Mouse (Mus musculus) CH12.LX (cell line): ENCODE results near the gene Arhgap31. TPM values are rescaled to one million over a fixed set of nuclear protein-coding genes. Genes with fewer than 3 reads are reported as not detected.

Source experiments
- DNase-seq: peaks from one replicate; pipeline ENCODE4 v3.0.0-alpha.2; 2013; ENCODE audit errors: extremely low read depth
- H3K27ac ChIP-seq: 2 replicates; pipeline ENCODE4 v1.5.1; 2012; ENCODE audit warnings: low read depth, mild to moderate bottlenecking, control low read depth, moderate library complexity; ENCODE audit not compliant: insufficient read depth
- H3K27me3 ChIP-seq: replicated peaks from 2 replicates; pipeline ENCODE3; 2012; ENCODE audit warnings: inconsistent platforms
- H3K36me3 ChIP-seq, 2 experiments: replicated peaks in 1 of 2; 2 replicates each; pipeline versions ENCODE3 to v1.6.1; 2012; ENCODE audit warnings: inconsistent platforms in 1 of 2, low read length in 1 of 2, mild to moderate bottlenecking in 1 of 2, mixed read lengths in 1 of 2, moderate library complexity in 1 of 2; ENCODE audit not compliant: control insufficient read depth in 1 of 2, insufficient read depth in 1 of 2
- H3K4me1 ChIP-seq, 2 experiments: 2 replicates each; pipeline ENCODE4 v1.6.1; 2012; ENCODE audit warnings: inconsistent platforms in 1 of 2, moderate library complexity in 1 of 2; ENCODE audit not compliant: insufficient read depth in 2 of 2, control insufficient read depth in 1 of 2
- H3K4me2 ChIP-seq: 2 replicates; pipeline ENCODE4 v1.6.1; 2012; ENCODE audit warnings: low read depth, mild to moderate bottlenecking, control low read depth; ENCODE audit not compliant: poor library complexity, insufficient read depth, severe bottlenecking
- H3K4me3 ChIP-seq, 3 experiments: fragments of 150-350 bp in 1 of 3; sonication (generic) in 1 of 3; replicated peaks in 1 of 3; 2 replicates each; pipeline versions ENCODE3 to v1.5.1; 2011 to 2012; ENCODE audit warnings: low read depth in 2 of 3, low read length in 2 of 3, mild to moderate bottlenecking in 2 of 3, moderate library complexity in 2 of 3, control low read depth in 1 of 3, improper control_type of control experiment in 1 of 3, inconsistent platforms in 1 of 3, mixed read lengths in 1 of 3; ENCODE audit not compliant: poor library complexity in 1 of 3
- H3K79me2 ChIP-seq: replicated peaks from 2 replicates; pipeline ENCODE4 v1.6.1; 2012; ENCODE audit warnings: mild to moderate bottlenecking, moderate library complexity; ENCODE audit not compliant: control insufficient read depth, poor library complexity, insufficient read depth, severe bottlenecking; ENCODE audit errors: extremely low read depth
- H3K9ac ChIP-seq: 2 replicates; pipeline ENCODE4 v1.6.1; 2012; ENCODE audit warnings: low read depth, mild to moderate bottlenecking, control low read depth, moderate library complexity; ENCODE audit not compliant: insufficient read depth
- H3K9me3 ChIP-seq: replicated peaks from 2 replicates; pipeline ENCODE3; 2012; ENCODE audit warnings: low read length, inconsistent platforms, mixed read lengths
- CHD1 ChIP-seq: IDR thresholded peaks from 2 replicates; pipeline ENCODE4 v1.6.1; 2012; ENCODE audit warnings: low read depth, low read length, improper control_type of control experiment, inconsistent platforms
- CHD2 ChIP-seq: IDR thresholded peaks from 2 replicates; pipeline ENCODE4 v1.6.1; 2011; ENCODE audit warnings: low read length, improper control_type of control experiment
- ELF1 ChIP-seq: IDR thresholded peaks from 2 replicates; pipeline ENCODE4 v1.6.1; 2014; ENCODE audit warnings: low read depth, mild to moderate bottlenecking, inconsistent platforms, low read length, improper control_type of control experiment
- EP300 ChIP-seq: IDR thresholded peaks from 2 replicates; pipeline ENCODE4 v1.6.1; 2011; ENCODE audit warnings: low read length, improper control_type of control experiment
- ETS1 ChIP-seq: conservative IDR thresholded peaks from 2 replicates; pipeline ENCODE4 v1.6.1; 2012; ENCODE audit warnings: low read depth, mild to moderate bottlenecking, inconsistent platforms, low read length, improper control_type of control experiment, moderate library complexity
- GABPA ChIP-seq: IDR thresholded peaks from 2 replicates; pipeline ENCODE4 v1.6.1; 2012; ENCODE audit warnings: low read depth, low read length, improper control_type of control experiment, inconsistent platforms; ENCODE audit not compliant: insufficient replicate concordance
- JUN ChIP-seq: IDR thresholded peaks from 2 replicates; pipeline ENCODE4 v1.6.1; 2011; ENCODE audit warnings: low read depth, mild to moderate bottlenecking, low read length, improper control_type of control experiment, moderate library complexity; ENCODE audit not compliant: insufficient read depth
- JUND ChIP-seq: conservative IDR thresholded peaks from 2 replicates; pipeline ENCODE4 v1.6.1; 2011; ENCODE audit warnings: low read depth, low read length, improper control_type of control experiment
- KAT2A ChIP-seq: IDR thresholded peaks from 2 replicates; pipeline ENCODE4 v1.6.1; 2012; ENCODE audit warnings: low read length, improper control_type of control experiment, inconsistent platforms; ENCODE audit not compliant: insufficient replicate concordance
- MYC ChIP-seq: IDR thresholded peaks from 2 replicates; pipeline ENCODE4 v1.6.1; 2011; ENCODE audit warnings: low read depth, mild to moderate bottlenecking, improper control_type of control experiment, low read length
- NELFE ChIP-seq: IDR thresholded peaks from 2 replicates; pipeline ENCODE4 v1.6.1; 2011; ENCODE audit warnings: low read depth, low read length, improper control_type of control experiment
- PAX5 ChIP-seq: IDR thresholded peaks from 2 replicates; pipeline ENCODE4 v1.6.1; 2012; ENCODE audit warnings: low read length, inconsistent platforms, mixed read lengths
- POLR2A ChIP-seq: IDR thresholded peaks from 2 replicates; pipeline ENCODE4 v1.6.1; 2011; ENCODE audit warnings: low read depth, mild to moderate bottlenecking, improper control_type of control experiment, low read length
- POLR2AphosphoS2 ChIP-seq: IDR thresholded peaks from 2 replicates; pipeline ENCODE4 v1.6.1; 2011; ENCODE audit warnings: low read depth, low read length, improper control_type of control experiment
- SIN3A ChIP-seq: IDR thresholded peaks from 2 replicates; pipeline ENCODE4 v1.6.1; 2012; ENCODE audit warnings: low read length, improper control_type of control experiment, inconsistent platforms
- TBP ChIP-seq: conservative IDR thresholded peaks from 2 replicates; pipeline ENCODE4 v1.6.1; 2011; ENCODE audit warnings: low read depth, low read length, improper control_type of control experiment
- USF1 ChIP-seq: IDR thresholded peaks from 2 replicates; pipeline ENCODE4 v1.6.1; 2014; ENCODE audit warnings: low read depth, mild to moderate bottlenecking, inconsistent platforms, low read length, improper control_type of control experiment
- USF2 ChIP-seq: conservative IDR thresholded peaks from 2 replicates; pipeline ENCODE4 v1.6.1; 2011; ENCODE audit warnings: low read depth, low read length, improper control_type of control experiment
- ZKSCAN1 ChIP-seq: IDR thresholded peaks from 2 replicates; pipeline ENCODE4 v1.6.1; 2012; ENCODE audit warnings: low read depth, inconsistent platforms, low read length, improper control_type of control experiment, borderline replicate concordance
- dilution Hi-C: fragments of 300-500 bp; cut with MboI; formaldehyde crosslinking; loops from 2 replicates; pipeline ENCODE4 v1.14.3; 2020; ENCODE audit warnings: low sequenced_read_pairs; ENCODE audit not compliant: extremely low pct_unique_long_range_greater_than_20kb, extremely low pct_ligation_motif_present
- in situ Hi-C: fragments of 300-500 bp; cut with MboI; formaldehyde crosslinking; loops from 3 replicates; pipeline ENCODE4 v1.14.3; 2019; ENCODE audit warnings: low sequenced_read_pairs, low pct_ligation_motif_present, low pct_unique_long_range_greater_than_20kb, mixed read lengths
- polyA plus RNA-seq: library from polyadenylated mRNA; unstranded; fragments of >175 nt; gene quantifications from 2 replicates; pipeline ENCODE4 v1.2.1, GENCODE M21; 2012; ENCODE audit warnings: low read depth; ENCODE audit not compliant: insufficient read length
- total RNA-seq, 2 experiments: library from RNA; depleted of rRNA; stranded (reverse); fragments of 300-350 nt in 1 of 2; fragments of >200 nt in 1 of 2; gene quantifications; 2 replicates each; pipeline ENCODE4 v1.2.3; 2012 to 2014

The Arhgap31 gene
- total and polyA plus RNA-seq, 3 experiments = 0.15 to 2.0 (median 0.76) TPM

DNA sequence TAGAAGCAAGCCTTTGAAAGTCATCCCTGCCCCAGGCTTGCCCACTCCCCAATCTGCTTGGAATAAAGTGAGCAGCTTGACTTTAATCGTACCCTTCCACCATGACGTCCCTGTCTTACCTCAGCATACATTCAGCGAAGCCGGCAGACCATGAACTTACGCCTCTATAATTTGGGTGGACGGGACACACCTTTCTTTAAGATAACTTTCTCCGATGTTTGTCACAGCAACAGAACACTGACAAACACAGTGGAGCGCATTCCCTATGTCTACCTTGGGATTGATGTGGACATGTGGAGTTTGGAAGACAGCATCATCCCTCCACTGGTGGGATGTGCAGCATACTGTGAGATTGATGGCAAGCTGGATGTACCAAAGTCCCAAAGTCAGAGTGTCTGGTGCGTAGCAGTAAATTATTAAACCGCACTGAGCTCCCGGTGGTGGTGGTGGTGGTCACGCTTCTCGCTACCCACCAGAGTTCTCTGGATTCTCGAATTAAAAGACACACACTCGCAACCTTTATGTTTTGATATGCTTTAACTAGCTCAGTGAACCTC is 15.6 kb upstream of the Arhgap31 start:
- Histone ChIP-seq H3K27me3 (peaks cover 9% of the 10 kb centered on the region), H3K9ac (no peak overlapping the region), H3K79me2 (no peaks in the 10 kb centered on the region), H3K4me3 (no peak overlapping the region), H3K4me2 (no peak overlapping the region), H3K9me3 (no peaks in the 10 kb centered on the region), H3K27ac (no peak overlapping the region), H3K4me1 (no peaks in the 10 kb centered on the region), H3K36me3 (no peaks in the 10 kb centered on the region)
- in situ Hi-C loops (loop anchor here (10.0 kb wide), 1 partner anchor 184 kb away; no protein-coding TSS in a partner anchor), dilution Hi-C loops (no loop called here)
- no peak for DNase-seq
- TF ChIP-seq SIN3A (no peak), CHD1 (no peak), TBP (no peak), NELFE (no peak), POLR2AphosphoS2 (no peak), JUN (no peak)

- dilution Hi-C loops = no loop called here
- H3K9me3 ChIP-seq = no peaks in the 10 kb centered on the region
- H3K4me3 ChIP-seq = no peak overlapping the region
- no peak overlapping the region for H3K9ac ChIP-seq
- no peaks in the 10 kb centered on the region for H3K36me3 ChIP-seq
- H3K79me2 ChIP-seq = no peaks in the 10 kb centered on the region
- no peak for DNase-seq
- 0 out of 4 replicates have a peak, but pooled peaks cover 0 to 3% of the 10 kb centered on the region in 2 experiments for H3K4me1 ChIP-seq
- in situ Hi-C loops = loop anchor here (10.0 to 25.0 kb wide), 2 partner anchors 180 to 388 kb away; partner anchors contain the start of genes Cox17, Gm21987 and Maats1
- H3K4me2 ChIP-seq = no peak overlapping the region
- no peak for TF ChIP-seq KAT2A
- no peak for TF ChIP-seq MYC
- no peak for TF ChIP-seq EP300
- TF ChIP-seq ZKSCAN1 = no peak
- TF ChIP-seq USF1 = no peak
- TF ChIP-seq GABPA = no peak
- no peak for TF ChIP-seq USF2
- TF ChIP-seq TBP = no peak
- no peak for TF ChIP-seq ETS1
- TF ChIP-seq JUND = no peak
- TF ChIP-seq ELF1 = no peak
- TF ChIP-seq PAX5 = no peak
- TF ChIP-seq POLR2A = no peak
- no peak for TF ChIP-seq CHD2
- no peak overlapping the region for H3K27ac ChIP-seq
- H3K27me3 ChIP-seq = peaks cover 8% of the 10 kb centered on the region
Observed at GRCm38 (mm10) chr16:38724974-38725373, 11.9 kb upstream of the Arhgap31 start.
